Mouse (Mus musculus) kidney, postnatal 4 days (tissue): ENCODE data around the gene Myod1.

Source experiments
- DNase-seq, 2 experiments: peaks; one replicate each; pipeline ENCODE4 v3.0.0; 2021; ENCODE audit warnings: mixed read lengths in 2 of 2

Gene Myod1

DNA sequence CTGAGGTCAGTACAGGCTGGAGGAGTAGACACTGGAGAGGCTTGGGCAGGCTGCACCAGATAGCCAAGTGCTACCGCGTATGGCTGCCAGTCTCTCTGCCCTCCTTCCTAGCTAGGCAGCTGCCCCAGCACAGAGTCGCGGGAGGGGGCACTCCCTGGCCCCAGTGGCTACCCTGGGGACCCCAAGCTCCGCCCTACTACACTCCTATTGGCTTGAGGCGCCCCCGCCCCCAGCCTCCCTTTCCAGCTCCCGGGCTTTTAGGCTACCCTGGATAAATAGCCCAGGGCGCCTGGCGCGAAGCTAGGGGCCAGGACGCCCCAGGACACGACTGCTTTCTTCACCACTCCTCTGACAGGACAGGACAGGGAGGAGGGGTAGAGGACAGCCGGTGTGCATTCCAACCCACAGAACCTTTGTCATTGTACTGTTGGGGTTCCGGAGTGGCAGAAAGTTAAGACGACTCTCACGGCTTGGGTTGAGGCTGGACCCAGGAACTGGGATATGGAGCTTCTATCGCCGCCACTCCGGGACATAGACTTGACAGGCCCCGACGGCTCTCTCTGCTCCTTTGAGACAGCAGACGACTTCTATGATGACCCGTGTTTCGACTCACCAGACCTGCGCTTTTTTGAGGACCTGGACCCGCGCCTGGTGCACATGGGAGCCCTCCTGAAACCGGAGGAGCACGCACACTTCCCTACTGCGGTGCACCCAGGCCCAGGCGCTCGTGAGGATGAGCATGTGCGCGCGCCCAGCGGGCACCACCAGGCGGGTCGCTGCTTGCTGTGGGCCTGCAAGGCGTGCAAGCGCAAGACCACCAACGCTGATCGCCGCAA, at the start of gene Myod1:
TSS of gene Myod1 (plus strand) at position 303 of the 836 bp plus-strand sequence.
- no peak for DNase-seq

DNA sequence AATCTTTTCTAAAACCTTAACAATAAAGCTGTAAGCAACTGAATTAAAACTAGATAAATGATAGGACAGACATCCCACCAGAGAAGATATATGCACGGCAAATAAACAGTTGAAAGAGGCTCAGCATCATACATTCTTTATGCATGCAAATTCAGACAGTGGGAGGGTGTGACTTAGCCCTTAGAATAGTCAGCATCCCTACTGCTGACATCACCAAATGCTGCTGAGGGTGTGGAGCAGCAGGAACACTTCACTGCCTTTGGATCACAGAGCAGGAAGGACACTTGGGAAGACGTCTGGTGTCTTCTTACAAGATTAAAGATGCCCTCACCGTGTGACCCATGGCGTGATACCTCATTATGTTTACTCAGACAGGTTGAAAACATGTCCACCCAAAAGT, 48.4 kb upstream of the Myod1 start:
- DNase-seq: no peak

DNA sequence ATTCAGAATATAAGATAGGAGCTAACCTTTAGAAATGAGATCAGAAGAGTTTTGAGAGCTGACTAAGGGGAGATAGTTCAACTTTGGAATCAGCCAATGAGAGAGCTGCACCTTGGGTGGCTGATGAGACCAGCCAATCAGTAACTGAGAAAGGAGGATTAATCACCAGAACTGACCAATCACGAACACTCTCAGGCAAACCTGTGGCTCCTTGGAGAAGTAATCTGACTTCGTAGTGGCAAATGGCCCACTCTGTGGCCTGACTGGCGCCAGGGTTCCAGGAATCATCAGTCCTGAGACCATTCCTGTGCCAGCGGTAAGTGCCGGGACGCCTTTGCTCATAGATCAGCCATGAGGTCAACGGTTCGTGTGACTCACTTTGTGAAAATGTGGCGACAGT, 38.9 kb upstream of the Myod1 start:
- no peak for DNase-seq

DNA sequence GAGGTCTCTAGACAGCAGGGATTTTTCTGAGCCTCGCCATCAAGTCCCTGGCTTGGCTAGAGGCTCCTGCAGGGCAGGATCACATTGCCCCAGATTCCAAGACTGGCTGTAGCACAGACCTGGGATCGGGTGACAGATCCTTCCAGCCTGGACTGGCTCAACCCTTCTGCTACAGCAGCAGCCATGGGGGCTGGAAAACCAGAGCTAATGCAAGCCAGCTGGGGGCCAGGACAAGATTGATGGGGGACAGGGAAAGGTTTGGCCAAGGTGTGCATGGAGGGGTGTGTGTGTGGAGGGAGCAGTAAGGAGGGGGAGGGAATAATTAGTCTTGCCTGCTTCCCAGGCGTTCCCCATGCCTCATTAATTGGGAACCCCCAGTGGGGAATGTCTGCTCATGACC, 36.5 kb upstream of the Myod1 start:
- DNase-seq: no peak

- no peak for DNase-seq
Measured at GRCm38 (mm10) chr7:46340295-46340694, 36.0 kb upstream of the Myod1 start.

DNA sequence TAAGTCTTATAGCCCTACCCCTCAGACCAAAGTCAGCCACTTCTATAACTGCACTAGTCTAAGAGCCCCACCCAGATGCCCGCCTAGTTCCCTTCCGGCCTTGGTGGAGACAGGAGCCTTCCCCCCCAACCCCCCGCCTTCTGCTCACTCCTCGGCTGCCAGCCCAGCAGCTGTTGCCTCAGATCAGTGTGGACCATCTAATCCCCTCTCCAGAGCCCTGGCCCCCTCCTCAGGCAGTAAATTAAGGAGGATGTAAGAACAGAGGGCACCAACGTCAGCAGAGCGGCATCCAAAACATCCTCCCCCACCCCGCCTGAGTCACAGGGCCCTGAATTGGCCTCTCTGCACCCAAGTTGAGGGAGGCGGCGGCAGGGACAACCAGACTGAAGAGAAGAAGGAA, 34.8 kb upstream of the Myod1 start:
- DNase-seq: no peak

- DNase-seq: peak; percentile 40 to 53
Measured at GRCm38 (mm10) chr7:46347692-46348091, 28.6 kb upstream of the Myod1 start.

DNA sequence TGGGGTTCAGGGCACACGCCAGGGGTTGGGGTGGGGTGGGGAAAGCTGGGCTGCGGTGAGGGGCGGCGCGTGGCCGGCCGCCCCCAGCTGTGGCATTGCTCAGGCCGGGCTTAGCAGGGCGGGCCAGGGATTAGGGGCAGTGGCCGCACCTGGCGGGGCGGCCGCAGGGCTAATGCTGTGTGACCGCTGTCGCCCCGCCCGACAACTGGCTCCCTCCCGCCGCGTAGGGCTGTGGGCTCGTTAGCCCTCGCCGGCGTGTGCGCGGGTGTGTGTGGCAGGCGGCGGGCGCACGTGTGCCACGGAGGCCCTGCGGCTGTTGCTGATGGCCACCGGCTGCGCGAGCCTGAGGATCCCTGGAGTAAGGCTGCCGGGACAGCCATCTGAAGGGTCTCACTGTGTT, 27.5 kb upstream of the Myod1 start:
- no peak for DNase-seq

- DNase-seq: no peak
Measured at GRCm38 (mm10) chr7:46350119-46350702, 26.1 kb upstream of the Myod1 start.

DNA sequence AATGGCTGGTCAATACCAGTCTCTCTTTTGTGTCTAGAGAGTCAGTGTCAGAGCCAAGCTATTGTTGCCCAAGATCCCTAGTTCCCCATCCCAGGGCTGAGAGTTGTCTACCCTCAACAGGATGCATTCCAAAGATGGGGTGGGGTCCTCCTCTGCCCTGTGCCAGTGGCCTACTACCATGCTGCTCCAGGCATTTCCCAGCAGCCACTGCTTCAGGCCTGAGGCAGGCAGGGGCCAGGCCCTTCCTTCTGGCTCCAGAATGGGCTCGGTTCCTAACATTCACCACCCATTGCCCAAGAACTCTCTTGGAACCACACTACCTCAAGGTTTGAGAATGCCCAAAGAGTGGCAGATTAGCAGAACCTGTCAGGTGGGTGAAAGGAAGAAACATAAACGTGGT, 23.5 kb upstream of the Myod1 start:
- DNase-seq: no peak

DNA sequence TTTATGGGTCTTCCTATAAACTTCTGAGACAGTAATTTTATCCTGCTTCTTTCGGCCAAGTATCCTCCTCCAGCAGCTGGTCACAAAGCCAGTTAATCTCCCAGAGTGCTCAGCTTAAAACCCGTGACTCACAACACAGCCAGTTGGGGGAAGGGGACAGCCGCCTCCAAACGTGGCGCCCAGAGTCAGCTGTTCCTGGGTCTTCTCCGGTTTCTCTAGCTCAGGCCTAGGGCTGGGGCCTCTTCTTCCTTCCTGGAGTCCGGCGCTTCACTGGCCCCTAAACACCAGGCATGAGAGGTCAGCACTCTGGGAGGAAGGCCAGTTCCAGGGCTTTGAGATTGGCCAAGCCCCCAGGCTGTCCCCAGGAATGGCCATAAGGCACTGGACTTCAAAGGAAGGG, 23.1 kb upstream of the Myod1 start:
- DNase-seq: no peak

DNA sequence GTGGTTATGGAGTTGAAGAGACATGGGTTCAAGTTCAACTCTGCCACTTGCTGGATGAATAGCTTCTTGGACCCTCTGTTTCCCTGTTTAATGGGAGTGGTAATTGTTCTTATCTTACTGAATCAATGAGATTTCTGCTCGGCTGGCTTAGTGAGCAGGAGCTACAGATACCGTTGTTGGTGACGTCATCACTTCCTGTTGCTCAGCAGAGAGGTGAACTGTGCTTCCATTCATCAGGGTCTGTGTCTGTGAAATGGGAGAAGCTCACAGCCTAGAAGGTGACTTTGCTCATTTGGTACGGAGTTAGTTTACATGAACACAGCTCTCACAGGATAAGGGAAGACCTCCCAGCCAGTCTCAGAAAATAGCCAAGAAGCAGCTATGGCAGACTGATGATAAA, 22.4 kb upstream of the Myod1 start:
- no peak for DNase-seq

DNA sequence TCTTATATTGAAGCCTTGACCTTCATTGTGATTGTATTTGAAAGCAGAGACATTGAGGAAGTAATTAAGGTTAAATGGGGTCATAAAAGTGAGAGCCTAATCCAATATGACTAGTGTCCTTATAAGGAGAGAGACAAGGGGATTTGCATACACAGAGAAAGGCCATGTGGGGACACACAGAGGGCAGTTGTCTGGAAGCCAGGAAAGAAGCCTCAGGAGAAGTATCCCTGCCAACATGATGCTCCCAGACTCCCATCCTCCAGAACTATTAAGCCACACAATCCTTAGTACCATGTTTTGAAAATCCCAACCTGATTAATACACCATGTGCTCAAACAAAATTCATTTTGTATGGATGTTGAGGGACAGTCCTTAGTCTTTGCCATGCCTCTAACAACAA, 14.5 kb upstream of the Myod1 start:
- DNase-seq: no peak

- no peak for DNase-seq
Measured at GRCm38 (mm10) chr7:46364154-46364553, 12.1 kb upstream of the Myod1 start.

DNA sequence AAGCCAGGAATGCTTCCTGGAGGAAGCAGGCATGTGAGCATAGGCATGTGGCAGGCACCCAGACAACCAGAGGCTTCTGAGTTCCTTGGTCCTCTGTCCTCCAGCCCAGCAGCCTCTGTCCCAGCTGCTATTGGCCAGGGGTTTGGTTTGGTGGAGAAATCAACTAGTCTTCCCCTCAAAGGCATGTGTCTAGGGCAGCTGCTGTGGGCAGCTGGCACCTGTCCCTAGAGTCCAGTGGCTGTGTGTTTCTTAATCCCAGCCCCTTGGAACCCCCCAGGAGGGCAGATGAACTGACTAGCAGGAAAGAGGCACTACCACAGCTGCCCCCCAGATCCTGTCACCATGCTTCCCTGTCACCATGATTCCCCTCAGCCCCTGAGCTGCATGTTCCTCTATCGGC, 10.5 kb upstream of the Myod1 start:
- DNase-seq: no peak

DNA sequence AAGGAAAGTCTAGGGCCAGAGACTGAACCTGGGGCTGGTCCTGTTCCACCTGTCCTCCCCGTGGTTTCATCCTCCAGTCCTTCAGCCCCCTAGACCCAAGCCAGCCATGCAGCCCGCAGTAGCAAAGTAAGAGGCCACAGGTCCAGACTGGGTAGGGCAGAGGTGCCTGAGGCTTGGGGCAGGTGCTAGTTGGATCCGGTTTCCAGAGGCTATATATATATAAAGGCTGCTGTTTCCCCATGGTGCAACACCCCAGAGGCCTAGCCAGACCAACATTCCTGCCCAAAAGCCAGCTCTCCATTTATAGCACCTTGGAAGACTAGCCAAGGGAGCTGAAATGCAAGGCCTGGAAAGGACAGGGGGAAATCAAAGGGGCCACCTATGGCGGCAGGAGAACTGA, 5.2 kb upstream of the Myod1 start:
- no peak for DNase-seq

DNA sequence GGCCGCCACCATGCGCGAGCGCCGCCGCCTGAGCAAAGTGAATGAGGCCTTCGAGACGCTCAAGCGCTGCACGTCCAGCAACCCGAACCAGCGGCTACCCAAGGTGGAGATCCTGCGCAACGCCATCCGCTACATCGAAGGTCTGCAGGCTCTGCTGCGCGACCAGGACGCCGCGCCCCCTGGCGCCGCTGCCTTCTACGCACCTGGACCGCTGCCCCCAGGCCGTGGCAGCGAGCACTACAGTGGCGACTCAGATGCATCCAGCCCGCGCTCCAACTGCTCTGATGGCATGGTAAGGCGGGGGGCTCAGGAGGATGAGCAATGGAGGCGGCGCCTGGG, 703 bp downstream of the Myod1 start:
- peak; percentile 52 to 56 for DNase-seq

DNA sequence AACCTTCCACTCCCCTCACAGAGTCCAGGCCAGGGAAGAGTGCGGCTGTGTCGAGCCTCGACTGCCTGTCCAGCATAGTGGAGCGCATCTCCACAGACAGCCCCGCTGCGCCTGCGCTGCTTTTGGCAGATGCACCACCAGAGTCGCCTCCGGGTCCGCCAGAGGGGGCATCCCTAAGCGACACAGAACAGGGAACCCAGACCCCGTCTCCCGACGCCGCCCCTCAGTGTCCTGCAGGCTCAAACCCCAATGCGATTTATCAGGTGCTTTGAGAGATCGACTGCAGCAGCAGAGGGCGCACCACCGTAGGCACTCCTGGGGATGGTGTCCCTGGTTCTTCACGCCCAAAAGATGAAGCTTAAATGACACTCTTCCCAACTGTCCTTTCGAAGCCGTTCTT, 1.8 kb downstream of the Myod1 start:
- peak; percentile 28 to 46 for DNase-seq

DNA sequence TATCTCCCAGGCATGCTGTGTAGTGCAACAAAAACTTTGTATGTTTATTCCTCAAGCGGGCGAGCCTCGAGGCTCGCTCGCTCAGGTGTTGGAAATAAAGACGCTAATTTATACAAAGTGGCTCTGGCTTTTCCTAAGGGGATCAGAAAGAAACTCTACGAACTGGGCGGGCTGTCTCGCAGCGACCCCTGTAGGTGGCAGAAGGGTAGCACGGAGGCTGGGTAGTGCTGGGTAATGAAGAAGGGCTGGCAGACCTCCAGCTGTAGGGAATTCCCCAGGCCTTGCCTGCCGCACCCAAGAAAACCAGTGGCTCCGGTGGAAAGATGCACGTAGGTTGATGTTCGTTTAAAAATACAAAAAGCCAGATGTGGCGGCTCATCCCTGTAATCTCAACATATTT, 2.7 kb downstream of the Myod1 start:
- peak; percentile 78 to 83 for DNase-seq

DNA sequence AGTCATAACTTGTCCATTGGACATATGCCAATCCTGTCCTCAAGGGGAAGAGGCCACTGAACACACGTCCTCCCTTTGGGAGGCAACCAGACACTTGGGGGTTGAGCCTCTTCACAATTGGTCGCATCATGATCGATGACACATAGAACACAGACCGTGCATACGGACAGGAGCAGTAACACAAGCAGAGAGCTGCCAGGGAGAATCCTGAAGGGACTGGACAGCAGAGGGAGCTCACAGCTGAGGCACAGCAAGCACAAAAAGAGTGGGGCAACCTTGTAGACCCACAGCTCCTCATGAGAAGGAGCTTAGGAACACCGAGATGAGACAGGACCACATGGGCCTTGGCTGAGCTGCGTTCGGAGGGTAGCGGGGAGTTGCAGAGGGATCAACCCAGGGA, 4.4 kb downstream of the Myod1 start:
- DNase-seq: no peak

GRCm38 (mm10) chr7:46387430-46387829, 11.2 kb downstream of the Myod1 start:
- no peak for DNase-seq

GRCm38 (mm10) chr7:46389456-46390085, 13.3 kb downstream of the Myod1 start:
- DNase-seq: no peak

- no peak for DNase-seq
Measured at GRCm38 (mm10) chr7:46390226-46390625, 14.0 kb downstream of the Myod1 start.

DNA sequence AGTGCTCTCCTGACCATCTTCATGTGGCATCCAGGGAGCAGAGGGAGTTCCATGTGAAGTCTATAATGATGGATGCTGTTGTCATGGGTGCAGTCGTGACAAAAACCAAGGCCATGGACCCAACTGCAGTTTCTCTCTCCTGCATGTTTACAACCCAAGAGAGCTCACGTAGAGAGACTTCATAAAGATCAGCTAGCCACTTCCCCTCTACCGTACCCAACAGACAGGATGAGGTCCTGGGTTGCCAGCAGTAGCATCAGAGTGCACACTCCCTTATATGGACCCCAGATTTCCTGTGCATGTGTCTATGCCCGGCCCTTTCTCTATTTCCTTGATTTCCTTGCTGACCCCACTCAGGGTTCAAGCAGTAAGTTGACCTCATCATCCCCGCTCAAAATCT, 15.4 kb downstream of the Myod1 start:
- no peak for DNase-seq
